Mouse (Mus musculus): ENCODE data around the gene Smg7.

DNA sequence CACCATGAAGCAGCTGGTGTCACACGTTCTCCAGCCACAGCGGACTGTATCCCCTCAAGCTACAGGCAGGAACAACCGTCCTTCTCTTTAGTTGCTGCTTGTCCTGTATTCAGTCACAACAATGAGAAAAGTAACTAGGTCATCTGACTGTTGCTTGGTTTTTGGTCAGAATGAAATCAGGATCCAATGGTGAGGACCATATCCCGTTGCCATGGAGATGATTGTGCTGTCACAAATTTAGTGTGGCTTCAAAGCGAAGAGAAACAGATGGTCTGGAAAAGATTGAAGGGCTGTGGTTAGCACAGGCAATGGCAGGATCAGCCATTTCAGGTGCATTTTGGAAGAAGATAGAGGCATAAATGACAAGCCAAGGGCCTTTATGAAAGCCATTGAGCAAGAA lies 33.9 kb upstream of the Smg7 start:
- TF ChIP-seq POLR2A (IDR thresholded peaks at IDR 0.05; ENCODE audit: extremely low read depth, insufficient read depth, low read length) = no peak
- no peak for TF ChIP-seq CTCF (IDR thresholded peaks at IDR 0.05; ENCODE audit: low read depth, low read length)
